Comparison of ENCODE assay signal across 31 mouse cellular contexts in genomic region chr7:17065620-17066019, GRCm38 (mm10). TPM values are rescaled to one million over a fixed set of nuclear protein-coding genes. Genes with fewer than 3 reads are reported as not detected.
DNase-seq lines count a peak whose midpoint lies in the region; ATAC-seq lines count a peak whose summit lies in the region.
"Had no signal": no experiment of that assay in that cellular context is flagged by ENCODE, and none has a peak within 500 bp of the region (broad histone marks: within the 10 kb centered on the region; RNA-seq: fewer than 3 reads in every experiment).

No protein-coding gene starts in this region.

- 79% methylated on average over 8 of the region's 9 CpGs for WGBS in limb, embryonic 11.5 days
- 82% methylated on average over 9 of the region's 9 CpGs for WGBS in limb, embryonic 10.5 days
- WGBS in liver, embryonic 13.5 days (ENCODE audit: insufficient replicate concordance), result 56% methylated on average over 9 of the region's 9 CpGs
- WGBS in stomach, embryonic 16.5 days, result 62% methylated on average over 8 of the region's 9 CpGs

- ATAC-seq in cerebellum, adult (ENCODE audit: insufficient number of reproducible peaks, low FRiP score, low TSS enrichment), result no peak
- no peak for ATAC-seq in limb, embryonic 11.5 days (ENCODE audit: insufficient number of reproducible peaks, low FRiP score, low TSS enrichment, low read depth)
- peak; percentile 14; the same call in 1 of the 2 replicates for ATAC-seq in liver, embryonic 13.5 days (ENCODE audit: low read depth)
- no peak for ATAC-seq in stomach, embryonic 16.5 days (ENCODE audit: insufficient read depth, low FRiP score)
- ATAC-seq: forebrain, postnatal 0 days; midbrain, embryonic 15.5 days; Patski had no signal

- no peak overlapping the region for H3K4me2 ChIP-seq in limb, embryonic 11.5 days (ENCODE audit: low read depth, severe bottlenecking)
- no peak overlapping the region for H3K4me2 ChIP-seq in liver, embryonic 13.5 days
- H3K4me2 ChIP-seq in stomach, embryonic 16.5 days (ENCODE audit: low read depth, low read length), result no peak overlapping the region
- H3K4me2 ChIP-seq: embryonic facial prominence, embryonic 13.5 days; heart, embryonic 13.5 days; hindbrain, embryonic 14.5 days; limb, embryonic 12.5 days; liver, embryonic 15.5 days; midbrain, embryonic 15.5 days; neural tube, embryonic 15.5 days had no signal

- no peak overlapping the region for H3K9ac ChIP-seq in limb, embryonic 11.5 days (ENCODE audit: low read length)
- H3K9ac ChIP-seq in liver, embryonic 13.5 days, result no peak overlapping the region
- H3K9ac ChIP-seq in stomach, embryonic 16.5 days (ENCODE audit: low read length), result no peak overlapping the region
- H3K9ac ChIP-seq: embryonic facial prominence, embryonic 13.5 days; forebrain, postnatal 0 days; heart, embryonic 13.5 days; hindbrain, embryonic 14.5 days; limb, embryonic 12.5 days; liver, embryonic 15.5 days; midbrain, embryonic 15.5 days; neural tube, embryonic 15.5 days had no signal

- no peak overlapping the region for H3K27ac ChIP-seq in limb, embryonic 11.5 days (replicated peaks; ENCODE audit: low read depth, low read length)
- no peak overlapping the region for H3K27ac ChIP-seq in limb, embryonic 10.5 days
- no peak overlapping the region for H3K27ac ChIP-seq in liver, embryonic 13.5 days
- H3K27ac ChIP-seq in stomach, embryonic 16.5 days (ENCODE audit: low read length), result 0 out of 2 replicates have a peak overlapping the region, but pooled peaks have one; percentile 38
- H3K27ac ChIP-seq: embryonic facial prominence, embryonic 13.5 days; forebrain, embryonic 10.5 days; heart, embryonic 13.5 days; hindbrain, embryonic 14.5 days; kidney, postnatal 0 days; limb, embryonic 12.5 days; liver, embryonic 15.5 days; midbrain, embryonic 15.5 days; neural tube, embryonic 15.5 days had no signal

- H3K9me3 ChIP-seq in limb, embryonic 11.5 days (ENCODE audit: control insufficient read depth, low read length), result no peaks in the 10 kb centered on the region
- H3K9me3 ChIP-seq in limb, embryonic 10.5 days (replicated peaks), result no peaks in the 10 kb centered on the region
- no peaks in the 10 kb centered on the region for H3K9me3 ChIP-seq in liver, embryonic 13.5 days (replicated peaks)
- no peaks in the 10 kb centered on the region for H3K9me3 ChIP-seq in stomach, embryonic 16.5 days (replicated peaks; ENCODE audit: control insufficient read depth, low read length)
- H3K9me3 ChIP-seq: embryonic facial prominence, embryonic 13.5 days; forebrain, embryonic 10.5 days; heart, embryonic 13.5 days; limb, embryonic 12.5 days; liver, embryonic 15.5 days; midbrain, embryonic 15.5 days; neural tube, embryonic 15.5 days had no signal

- H3K36me3 ChIP-seq in limb, embryonic 11.5 days (ENCODE audit: control insufficient read depth, insufficient read depth, low read length), result no peaks in the 10 kb centered on the region
- H3K36me3 ChIP-seq in limb, embryonic 10.5 days, result no peaks in the 10 kb centered on the region
- no peaks in the 10 kb centered on the region for H3K36me3 ChIP-seq in liver, embryonic 13.5 days
- H3K36me3 ChIP-seq in stomach, embryonic 16.5 days (ENCODE audit: control insufficient read depth, insufficient read depth, low read length), result no peaks in the 10 kb centered on the region
- H3K36me3 ChIP-seq: embryonic facial prominence, embryonic 13.5 days; forebrain, embryonic 10.5 days; heart, embryonic 13.5 days; limb, embryonic 12.5 days; liver, embryonic 15.5 days; midbrain, embryonic 15.5 days; neural tube, embryonic 15.5 days had no signal

- no peaks in the 10 kb centered on the region for H3K27me3 ChIP-seq in limb, embryonic 11.5 days (ENCODE audit: control insufficient read depth, insufficient read depth, low read length)
- H3K27me3 ChIP-seq in limb, embryonic 10.5 days (ENCODE audit: low read depth, poor library complexity, severe bottlenecking), result peaks cover 12% of the 10 kb centered on the region; the same call in 1 of the 2 replicates
- peaks cover 26% of the 10 kb centered on the region for H3K27me3 ChIP-seq in liver, embryonic 13.5 days
- H3K27me3 ChIP-seq in stomach, embryonic 16.5 days (ENCODE audit: control insufficient read depth, insufficient read depth, low read length), result no peaks in the 10 kb centered on the region
- H3K27me3 ChIP-seq: CH12.LX; embryonic facial prominence, embryonic 13.5 days; heart, embryonic 13.5 days; limb, embryonic 12.5 days had no signal

- peaks cover 8% of the 10 kb centered on the region for H3K4me1 ChIP-seq in limb, embryonic 11.5 days (ENCODE audit: control insufficient read depth, insufficient read depth, low read length)
- peaks cover 23% of the 10 kb centered on the region for H3K4me1 ChIP-seq in limb, embryonic 10.5 days
- peaks cover 33% of the 10 kb centered on the region for H3K4me1 ChIP-seq in liver, embryonic 13.5 days (replicated peaks)
- H3K4me1 ChIP-seq in stomach, embryonic 16.5 days (ENCODE audit: control insufficient read depth, insufficient read depth, low read length), result peaks cover 14% of the 10 kb centered on the region; the same call in 1 of the 2 replicates

- H3K4me3 ChIP-seq in limb, embryonic 11.5 days (ENCODE audit: low read depth, low read length), result no peak overlapping the region
- H3K4me3 ChIP-seq in limb, embryonic 10.5 days, result no peak overlapping the region
- no peak overlapping the region for H3K4me3 ChIP-seq in liver, embryonic 13.5 days (replicated peaks)
- H3K4me3 ChIP-seq in stomach, embryonic 16.5 days (replicated peaks; ENCODE audit: low read length), result no peak overlapping the region
- H3K4me3 ChIP-seq: embryonic facial prominence, embryonic 13.5 days; forebrain, embryonic 10.5 days; heart, embryonic 13.5 days; limb, embryonic 12.5 days; liver, embryonic 15.5 days; midbrain, embryonic 15.5 days; neural tube, embryonic 15.5 days had no signal

- DNase-seq in cerebellum, adult 11-12 months, result peak; percentile 19
- DNase-seq in limb, embryonic 11.5 days (ENCODE audit: low spot score), result peak; percentile 9
- DNase-seq in limb, embryonic 10.5 days (ENCODE audit: low spot score), result no peak
- DNase-seq in liver, embryonic 13.5 days, result no peak
- no peak for DNase-seq in testis, postnatal 14 days (ENCODE audit: low spot score)
- no peak for DNase-seq in thymus, postnatal 4 days
- DNase-seq: adrenal gland, postnatal 14 days; embryo, embryonic 11 days; forebrain, postnatal 0 days; gastrocnemius, postnatal 10 days; heart, postnatal 10 days; kidney, adult 18-20 months; layer of hippocampus, adult 9-11 months; lung, postnatal 4 days; thymus, postnatal 14 days had no signal

RNA-seq across cellular contexts. Expression of gene Hif3a, which starts 3.4 kb away (rescaled TPM):
- polyA plus RNA-seq in limb, embryonic 11.5 days (2014; fragmentation: Nextera tagmentation; extraction: Ambion mirVana), result 8.9 and 9.6 TPM in 2 replicates
- polyA plus RNA-seq in limb, embryonic 10.5 days (2016; fragmentation: Nextera tagmentation; extraction: Ambion mirVana), result 5.9 and 7.4 TPM in 2 replicates
- 12.6 and 14.8 TPM in 2 replicates for polyA plus RNA-seq in liver, embryonic 13.5 days (2015; fragmentation: Nextera tagmentation; extraction: Ambion mirVana)
- 49.6 and 60.1 TPM in 2 replicates for polyA plus RNA-seq in stomach, embryonic 16.5 days (2015; fragmentation: Nextera tagmentation; extraction: Ambion mirVana)
- polyA plus RNA-seq: C2C12 had no signal

RNA-seq across cellular contexts. Expression of gene Psg16, which starts 8.2 kb away (rescaled TPM):
- 0.12 and 0.24 TPM in 2 replicates for polyA plus RNA-seq in limb, embryonic 11.5 days (2014; fragmentation: Nextera tagmentation; extraction: Ambion mirVana)
- 0.05 and 0.06 TPM in 2 replicates for polyA plus RNA-seq in limb, embryonic 10.5 days (2016; fragmentation: Nextera tagmentation; extraction: Ambion mirVana)
- polyA plus RNA-seq in liver, embryonic 13.5 days (2015; fragmentation: Nextera tagmentation; extraction: Ambion mirVana), result 0.08 and 0.09 TPM in 2 replicates
- 0.46 and 0.77 TPM in 2 replicates for polyA plus RNA-seq in stomach, embryonic 16.5 days (2015; fragmentation: Nextera tagmentation; extraction: Ambion mirVana)
- polyA plus RNA-seq: C2C12; gonadal fat pad, adult 2 months; heart, embryonic 13.5 days; spleen, adult 2 months had no signal

RNA-seq across cellular contexts. Expression of gene Ppp5c, which starts 37.9 kb away (rescaled TPM):
- polyA plus RNA-seq in limb, embryonic 11.5 days (2014; fragmentation: Nextera tagmentation; extraction: Ambion mirVana), result 134 and 140 TPM in 2 replicates
- 149 and 158 TPM in 2 replicates for polyA plus RNA-seq in limb, embryonic 10.5 days (2016; fragmentation: Nextera tagmentation; extraction: Ambion mirVana)
- 54.0 and 61.1 TPM in 2 replicates for polyA plus RNA-seq in liver, embryonic 13.5 days (2015; fragmentation: Nextera tagmentation; extraction: Ambion mirVana)
- 87.9 and 95.6 TPM in 2 replicates for polyA plus RNA-seq in stomach, embryonic 16.5 days (2015; fragmentation: Nextera tagmentation; extraction: Ambion mirVana)

Comparison
In these comparisons a context has a peak if more than half of its experiments do, and no peak if none do; other contexts are left out.
1. DNase-seq: peak in cerebellum, adult 11-12 months (single experiment) and limb, embryonic 11.5 days (single experiment); none in limb, embryonic 10.5 days (single experiment), liver, embryonic 13.5 days (single experiment), testis, postnatal 14 days (single experiment) and thymus, postnatal 4 days (single experiment).